Mouse (Mus musculus) embryonic facial prominence, embryonic 11.5 days (tissue): ENCODE measurements around the gene Apol9a. TPM values are rescaled to one million over a fixed set of nuclear protein-coding genes. Genes with fewer than 3 reads are reported as not detected.
A peak's percentile ranks its signal among the peaks of the same experiment; 100 is the strongest.
"Not testable (repeated sequence)": the region's sequence is repeated elsewhere in the genome, so short reads cannot be mapped to it uniquely, and the experiment has no call there.

Experiments
- ATAC-seq: fragments of 200-750 bp; cut with Nextera tagmentation; replicated peaks from 2 replicates; pipeline ENCODE4 v1.8.0; 2017; ENCODE audit warnings: low read depth; ENCODE audit not compliant: insufficient number of reproducible peaks, low FRiP score, low TSS enrichment
- DNase-seq: peaks from one replicate; pipeline ENCODE4 v3.0.0-alpha.2; 2015; ENCODE audit warnings: low spot score
- H3K27ac ChIP-seq: fragments of 300-500 bp; sonication (generic); replicated peaks from 2 replicates; pipeline ENCODE4 v1.5.1; 2014; ENCODE audit warnings: mild to moderate bottlenecking, low read depth, low read length, control low read depth
- H3K27me3 ChIP-seq: fragments of 300-500 bp; sonication (generic); 2 replicates; pipeline ENCODE4 v1.6.1; 2014; ENCODE audit warnings: mild to moderate bottlenecking, low read length, moderate library complexity, mixed read lengths; ENCODE audit not compliant: control insufficient read depth, insufficient read depth
- H3K36me3 ChIP-seq: fragments of 300-500 bp; sonication (generic); replicated peaks from 2 replicates; pipeline ENCODE4 v1.6.1; 2014; ENCODE audit warnings: low read depth, mild to moderate bottlenecking, low read length, moderate library complexity, mixed read lengths; ENCODE audit not compliant: control insufficient read depth, insufficient read depth
- H3K4me1 ChIP-seq: fragments of 300-500 bp; sonication (generic); 2 replicates; pipeline ENCODE4 v1.6.1; 2014; ENCODE audit warnings: low read length, mixed read lengths; ENCODE audit not compliant: control insufficient read depth, insufficient read depth
- H3K4me2 ChIP-seq: fragments of 300-500 bp; sonication (generic); 2 replicates; pipeline ENCODE4 v1.6.1; 2014; ENCODE audit warnings: low read depth, mild to moderate bottlenecking, control low read depth, low read length, moderate library complexity
- H3K4me3 ChIP-seq: fragments of 300-500 bp; sonication (generic); 2 replicates; pipeline ENCODE4 v1.5.1; 2014; ENCODE audit warnings: low read depth, low read length, control low read depth
- H3K9ac ChIP-seq: fragments of 300-500 bp; sonication (generic); replicated peaks from 2 replicates; pipeline ENCODE4 v1.6.1; 2014; ENCODE audit warnings: mild to moderate bottlenecking, control low read depth, low read length
- H3K9me3 ChIP-seq: fragments of 300-500 bp; sonication (generic); replicated peaks from 2 replicates; pipeline ENCODE4 v1.6.1; 2016; ENCODE audit warnings: mild to moderate bottlenecking, low read length, inconsistent platforms, mixed read lengths; ENCODE audit not compliant: control insufficient read depth
- WGBS: fragments of 180-500 bp; shearing (Covaris S2); extraction: QIAGEN DNeasy Blood & Tissue Kit; methylation state at CpG from one replicate; pipeline ENCODE4 v1.1.7; 2014; 5-methylcytosine and 5-hydroxymethylcytosine counted together
- polyA plus RNA-seq: library from polyadenylated mRNA; unstranded; fragments of >200 nt; fragmentation: Nextera tagmentation; extraction: Ambion mirVana; gene quantifications from 2 replicates; pipeline ENCODE4 v1.2.1, GENCODE M21; 2014

The Apol9a gene
- polyA plus RNA-seq, 1 experiment from 2014 or later: not detected

GRCm38 (mm10) chr15:77416655-77417333 is 5.9 kb upstream of the Apol9a start:
- not testable (repeated sequence) for H3K9me3 ChIP-seq, H3K27me3 ChIP-seq, H3K4me1 ChIP-seq, H3K27ac ChIP-seq, ATAC-seq, H3K36me3 ChIP-seq, H3K4me3 ChIP-seq, DNase-seq, H3K4me2 ChIP-seq, H3K9ac ChIP-seq
- WGBS: 19% methylated on average over 2 of the region's 10 CpGs

- H3K27ac ChIP-seq, ATAC-seq, H3K4me3 ChIP-seq, H3K27me3 ChIP-seq, DNase-seq, H3K9ac ChIP-seq, H3K4me1 ChIP-seq, H3K36me3 ChIP-seq, H3K9me3 ChIP-seq, H3K4me2 ChIP-seq: not testable (repeated sequence)
- 65% methylated on average over 2 of the region's 2 CpGs for WGBS
Observed at GRCm38 (mm10) chr15:77415653-77416052, 4.7 kb upstream of the Apol9a start.

GRCm38 (mm10) chr15:77412695-77413094 is 1.8 kb upstream of the Apol9a start:
- H3K4me3 ChIP-seq, H3K9ac ChIP-seq, H3K36me3 ChIP-seq, H3K27me3 ChIP-seq, H3K4me2 ChIP-seq, H3K4me1 ChIP-seq, H3K9me3 ChIP-seq, ATAC-seq, H3K27ac ChIP-seq: not testable (repeated sequence)
- peak; percentile 4 for DNase-seq
- WGBS: 42% methylated on average over 4 of the region's 4 CpGs

- H3K27me3 ChIP-seq, H3K4me3 ChIP-seq, H3K36me3 ChIP-seq, H3K27ac ChIP-seq, H3K4me1 ChIP-seq, H3K9ac ChIP-seq, H3K4me2 ChIP-seq, ATAC-seq, H3K9me3 ChIP-seq, DNase-seq: not testable (repeated sequence)
- 87% methylated on average over 10 of the region's 10 CpGs for WGBS
Observed at GRCm38 (mm10) chr15:77406370-77406769, 4.6 kb downstream of the Apol9a start.

- 59% methylated on average over 9 of the region's 9 CpGs for WGBS
- H3K4me3 ChIP-seq, H3K9me3 ChIP-seq, ATAC-seq, H3K4me1 ChIP-seq, H3K9ac ChIP-seq, H3K4me2 ChIP-seq, H3K36me3 ChIP-seq, H3K27me3 ChIP-seq, H3K27ac ChIP-seq: not testable (repeated sequence)
- peak; percentile 56 for DNase-seq
Observed at GRCm38 (mm10) chr15:77399027-77399426, 11.9 kb downstream of the Apol9a start, which contains the start of gene Apol7a. Apol7a (minus strand) TSS chr15:77399110.

GRCm38 (mm10) chr15:77397450-77398132 is 13.3 kb downstream of the Apol9a start:
- not testable (repeated sequence) for H3K9me3 ChIP-seq, H3K27me3 ChIP-seq, H3K4me2 ChIP-seq, H3K4me1 ChIP-seq, H3K27ac ChIP-seq, H3K9ac ChIP-seq, H3K4me3 ChIP-seq, H3K36me3 ChIP-seq, ATAC-seq, DNase-seq
- 76% methylated on average over 11 of the region's 11 CpGs for WGBS

GRCm38 (mm10) chr15:77393832-77394231 is 17.1 kb downstream of the Apol9a start:
- not testable (repeated sequence) for DNase-seq, H3K36me3 ChIP-seq, H3K4me1 ChIP-seq, H3K4me2 ChIP-seq, H3K4me3 ChIP-seq, ATAC-seq, H3K9me3 ChIP-seq, H3K9ac ChIP-seq, H3K27ac ChIP-seq, H3K27me3 ChIP-seq
- WGBS: 55% methylated on average over 3 of the region's 3 CpGs

- no peaks in the 10 kb centered on the region for H3K27me3 ChIP-seq
- H3K27ac ChIP-seq: no peak overlapping the region
- no peak overlapping the region for H3K9ac ChIP-seq
- no peaks in the 10 kb centered on the region for H3K9me3 ChIP-seq
- ATAC-seq (no peak), DNase-seq (no peak)
- no peak overlapping the region for H3K4me3 ChIP-seq
- H3K4me2 ChIP-seq: no peak overlapping the region
- H3K36me3 ChIP-seq: no peaks in the 10 kb centered on the region
- 69% methylated on average over 2 of the region's 2 CpGs for WGBS
- no peaks in the 10 kb centered on the region for H3K4me1 ChIP-seq
Observed at GRCm38 (mm10) chr15:77387462-77387861, 23.5 kb downstream of the Apol9a start.
